Mouse (Mus musculus): ENCODE measurements around the gene Atp9a.
"Not testable (repeated sequence)": the region's sequence is repeated elsewhere in the genome, so short reads cannot be mapped to it uniquely, and the experiment has no call there.

The Atp9a gene

DNA sequence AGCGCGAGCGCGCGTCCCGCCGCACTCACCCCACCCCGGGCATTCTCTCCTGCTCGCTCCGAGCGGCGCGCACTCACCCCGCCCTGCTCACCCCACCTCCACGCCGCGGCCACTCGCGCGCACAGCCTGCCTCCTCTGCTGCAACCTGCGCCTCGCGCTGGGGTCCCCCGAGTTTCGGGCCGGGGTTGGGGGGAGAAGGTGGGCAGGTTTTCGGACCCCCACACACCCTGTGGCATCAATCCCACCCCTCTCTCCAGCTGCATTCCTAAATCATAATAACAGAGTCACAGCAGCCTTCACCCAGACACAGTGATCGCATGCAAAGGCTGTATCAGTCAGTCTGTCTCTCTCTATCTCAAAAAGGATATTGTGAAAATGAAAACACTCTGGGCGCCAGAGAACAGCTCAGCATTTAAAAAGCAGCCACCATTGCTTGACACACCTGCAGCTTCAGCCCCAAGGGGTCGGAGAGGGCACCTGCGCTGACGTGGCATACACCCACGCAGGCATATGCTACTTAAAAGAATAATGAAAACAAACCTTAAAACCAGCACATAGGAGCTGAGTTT lies at the start of gene Atp9a:
Gene Atp9a (minus strand): TSS at position 351 of the 569 bp plus-strand sequence.
- no peak for DNase-seq (ENCODE audit: low read depth in 1 of 2, low spot score in 2 of 2)

DNA sequence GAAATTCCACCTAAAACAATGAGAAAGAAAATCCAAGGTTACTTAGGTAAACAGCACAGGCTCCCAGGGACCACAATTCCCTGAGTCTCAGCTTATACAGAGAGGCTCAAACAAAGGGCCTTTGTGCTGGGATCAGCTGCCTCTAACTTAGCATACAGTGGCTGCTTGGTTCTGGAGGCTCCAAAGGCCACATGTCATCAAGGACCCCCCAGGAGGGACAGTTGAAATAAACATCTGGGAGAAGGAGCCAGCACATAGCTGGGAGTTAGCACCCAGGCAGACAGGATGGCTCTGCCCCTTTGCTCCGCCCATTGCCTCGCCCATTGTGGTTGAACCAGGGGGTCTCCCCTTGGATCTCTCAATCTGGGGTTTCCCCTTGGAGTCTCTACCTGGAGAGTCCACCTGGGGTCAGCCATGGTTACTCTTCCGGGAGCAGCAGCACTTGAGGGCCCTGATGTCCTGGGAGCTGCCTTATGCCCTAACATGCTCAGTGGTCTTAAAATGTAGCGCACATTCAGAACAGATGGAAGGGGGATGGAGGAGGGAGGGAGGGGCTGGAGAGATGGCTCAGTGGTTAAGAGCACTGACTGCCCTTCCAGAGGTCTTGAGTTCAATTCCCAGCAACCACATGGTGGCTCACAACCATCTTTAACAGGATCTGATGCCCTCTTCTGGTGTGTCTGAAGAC lies 49.0 kb upstream of the Atp9a start:
- DNase-seq (ENCODE audit: low read depth in 1 of 2, low spot score in 2 of 2): no peak

DNA sequence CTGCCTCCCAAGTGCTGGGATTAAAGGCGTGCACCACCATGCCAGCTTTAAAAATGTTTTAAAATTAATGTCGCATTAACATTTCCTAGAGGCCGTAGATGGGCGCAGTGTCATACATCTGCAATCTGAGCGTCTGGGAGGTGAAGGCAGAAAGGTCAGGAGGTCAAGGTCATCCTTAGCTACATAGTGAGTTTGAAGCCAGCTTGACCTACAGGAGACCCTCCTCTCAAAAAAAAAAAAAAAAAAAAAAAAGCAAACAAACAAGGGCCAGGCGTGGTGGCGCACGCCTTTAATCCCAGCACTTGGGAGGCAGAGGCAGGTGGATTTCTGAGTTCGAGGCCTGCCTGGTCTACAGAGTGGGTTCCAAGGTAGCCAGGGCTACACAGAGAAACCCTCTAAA lies 44.0 kb upstream of the Atp9a start:
- DNase-seq (ENCODE audit: low read depth in 1 of 2, low spot score in 2 of 2): no peak

DNA sequence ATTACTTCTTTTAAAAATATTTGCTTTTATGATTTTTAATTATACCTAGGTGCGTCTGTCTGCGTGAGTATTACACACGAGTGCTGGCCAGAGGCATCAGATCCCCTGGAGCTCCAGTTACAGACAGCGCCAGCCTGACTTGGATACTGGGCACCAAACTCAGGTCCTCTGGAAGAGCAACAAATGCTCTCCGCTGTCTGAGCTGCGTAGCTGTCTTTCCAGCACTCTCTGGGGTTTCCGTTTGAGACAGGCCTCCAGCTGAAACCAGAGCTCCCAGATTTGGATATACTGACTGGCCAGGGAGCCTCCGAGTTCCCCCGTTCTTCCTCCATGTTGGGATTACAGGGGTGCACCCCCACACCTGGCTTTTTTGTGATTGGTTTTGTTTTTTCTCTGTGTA lies 38.4 kb upstream of the Atp9a start:
- DNase-seq (ENCODE audit: low read depth in 1 of 2, low spot score in 2 of 2): no peak

DNA sequence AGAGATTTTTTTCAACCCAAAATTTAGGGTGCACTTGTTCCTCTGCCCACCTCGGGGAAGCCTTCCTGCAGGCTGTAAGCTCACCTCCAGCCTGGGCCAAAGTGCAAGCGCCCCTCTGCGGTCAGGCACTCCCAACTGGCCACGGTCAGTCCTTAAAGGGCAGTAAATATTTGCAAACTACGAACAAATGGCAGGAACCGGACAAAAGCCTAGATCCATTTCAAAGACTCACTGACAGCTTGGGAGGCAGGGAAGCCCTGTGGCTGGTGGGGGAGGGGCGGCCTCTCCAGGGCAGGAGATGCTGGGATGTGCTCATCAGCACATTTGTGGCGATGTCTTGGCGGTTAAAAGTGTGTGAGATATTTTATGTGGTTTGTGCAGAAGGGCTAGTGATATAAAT lies 37.8 kb upstream of the Atp9a start:
- DNase-seq (ENCODE audit: low read depth in 1 of 2, low spot score in 2 of 2): no peak

DNA sequence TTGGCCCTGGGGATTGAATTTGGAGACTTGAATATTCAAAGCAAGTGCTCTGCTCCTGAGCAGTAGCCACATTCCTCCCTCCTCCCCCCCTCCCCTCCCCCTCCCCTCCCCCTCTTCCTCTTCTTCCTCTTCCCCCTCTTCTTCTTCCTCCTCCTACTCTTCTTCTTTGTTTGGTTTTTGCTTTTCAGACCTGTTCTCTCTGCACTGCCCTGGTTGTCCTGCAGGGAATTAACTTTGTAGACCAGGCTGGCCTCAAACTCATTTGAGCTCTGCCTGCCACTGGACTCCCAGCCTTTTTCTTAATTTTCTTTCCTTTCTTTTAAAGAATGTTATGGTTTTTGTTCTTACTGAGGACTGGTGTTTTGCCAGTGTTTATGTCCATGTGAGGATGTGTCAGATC lies 35.3 kb upstream of the Atp9a start:
- no peak for DNase-seq (ENCODE audit: low read depth in 1 of 2, low spot score in 2 of 2)

DNA sequence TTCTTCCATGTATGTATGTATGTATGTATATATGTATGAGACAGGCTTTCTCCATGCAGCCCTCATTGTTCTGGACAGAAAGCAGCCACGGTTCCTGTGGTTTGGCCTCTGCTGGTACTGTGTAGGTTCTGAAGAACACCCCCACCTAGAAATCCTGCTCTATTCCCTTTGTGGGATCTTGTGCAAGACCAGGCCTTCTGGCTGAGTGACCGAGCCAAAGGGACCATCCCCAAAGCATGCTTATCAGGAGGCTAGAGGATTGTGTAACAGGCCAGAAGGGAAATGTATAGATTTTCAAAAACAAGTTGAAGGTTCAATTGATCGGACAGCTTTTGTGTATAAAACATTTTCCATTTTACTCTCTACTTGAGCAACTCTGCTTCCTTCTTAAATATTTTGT lies 34.0 kb upstream of the Atp9a start:
- DNase-seq (ENCODE audit: low read depth in 1 of 2, low spot score in 2 of 2): no peak

DNA sequence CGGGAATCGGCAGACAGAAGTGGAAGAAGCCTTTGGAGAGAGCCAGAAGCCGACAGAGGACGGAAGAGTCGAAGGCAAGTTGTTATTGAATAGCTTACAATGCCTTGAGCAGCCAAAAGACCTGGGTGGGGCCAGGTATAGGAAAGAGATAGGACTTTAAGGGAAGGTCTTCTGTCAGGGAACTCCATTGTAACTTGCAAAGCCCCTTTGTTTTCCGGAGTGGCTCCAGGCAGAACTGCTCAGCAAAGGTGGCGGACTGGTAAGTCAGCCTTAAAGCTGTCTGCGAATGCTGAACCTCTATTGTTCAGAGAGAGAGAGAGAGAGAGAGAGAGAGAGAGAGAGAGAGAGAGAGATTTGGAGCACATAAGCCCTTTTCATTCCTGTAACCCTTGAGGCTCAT lies 27.1 kb upstream of the Atp9a start:
- no peak for DNase-seq (ENCODE audit: low read depth in 1 of 2, low spot score in 2 of 2)

DNA sequence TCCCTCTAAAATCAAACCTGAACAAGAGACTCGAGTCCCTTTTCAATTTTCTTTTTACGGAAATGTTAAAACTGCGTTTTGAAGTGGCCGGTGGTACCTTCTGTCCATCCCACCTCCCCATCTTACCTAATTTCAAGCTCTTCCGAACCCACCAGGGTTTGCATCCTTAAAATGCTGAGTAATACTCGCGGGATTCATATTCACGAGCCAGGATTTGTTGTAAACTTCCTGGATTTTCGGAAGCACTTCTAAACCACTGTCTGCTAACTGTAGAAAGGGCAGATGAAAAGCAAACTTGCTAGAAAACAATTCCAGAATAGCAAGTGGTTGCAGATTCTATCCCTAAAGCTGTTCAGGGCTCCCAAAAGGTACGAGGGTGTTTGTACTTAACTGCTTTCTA lies 25.4 kb upstream of the Atp9a start, which contains the start of gene Sall4:
Gene Sall4 (minus strand): TSS at position 362 of the 400 bp plus-strand sequence.
- no peak for DNase-seq (ENCODE audit: low read depth in 1 of 2, low spot score in 2 of 2)

DNA sequence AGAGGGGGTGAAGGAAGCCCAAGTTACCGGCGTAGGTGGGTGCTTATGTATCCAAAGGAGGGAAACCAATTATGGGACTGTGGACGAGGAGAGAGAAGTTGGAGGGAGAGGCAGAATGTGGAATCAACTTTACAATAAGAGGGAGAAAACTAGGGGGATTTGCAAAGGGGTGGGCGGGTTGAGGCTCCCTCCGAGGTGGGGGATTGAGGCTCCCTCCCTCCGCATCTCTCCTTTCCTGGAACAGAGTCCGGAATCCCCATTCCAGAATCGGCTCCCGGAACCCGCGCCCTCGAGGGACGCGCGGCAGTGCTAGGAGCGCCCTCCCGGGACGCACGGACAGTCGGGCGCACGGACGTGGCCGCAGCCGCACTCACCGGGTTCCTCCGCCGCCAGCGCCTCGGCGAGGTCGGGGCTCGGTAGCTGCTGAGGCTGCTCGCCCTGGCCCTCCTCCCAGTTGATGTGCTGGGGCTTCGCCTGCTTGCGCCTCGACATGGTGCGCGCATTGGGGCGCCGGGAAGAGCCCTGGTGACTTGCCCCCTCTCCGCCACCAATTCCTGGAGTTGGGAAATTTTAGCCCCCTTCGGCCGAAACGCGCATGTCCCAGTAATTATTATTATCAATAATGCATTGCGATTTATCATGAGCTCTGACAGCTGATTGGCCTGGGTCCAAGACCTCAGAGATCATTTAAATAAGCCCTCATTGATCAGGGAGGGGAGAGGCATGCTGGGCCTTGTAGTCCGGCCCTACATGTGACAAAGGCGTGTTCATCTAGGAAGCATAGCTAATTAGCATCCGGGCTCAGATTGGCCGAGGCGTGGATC lies 24.5 kb upstream of the Atp9a start:
- no peak for DNase-seq (ENCODE audit: low read depth in 1 of 2, low spot score in 2 of 2)

DNA sequence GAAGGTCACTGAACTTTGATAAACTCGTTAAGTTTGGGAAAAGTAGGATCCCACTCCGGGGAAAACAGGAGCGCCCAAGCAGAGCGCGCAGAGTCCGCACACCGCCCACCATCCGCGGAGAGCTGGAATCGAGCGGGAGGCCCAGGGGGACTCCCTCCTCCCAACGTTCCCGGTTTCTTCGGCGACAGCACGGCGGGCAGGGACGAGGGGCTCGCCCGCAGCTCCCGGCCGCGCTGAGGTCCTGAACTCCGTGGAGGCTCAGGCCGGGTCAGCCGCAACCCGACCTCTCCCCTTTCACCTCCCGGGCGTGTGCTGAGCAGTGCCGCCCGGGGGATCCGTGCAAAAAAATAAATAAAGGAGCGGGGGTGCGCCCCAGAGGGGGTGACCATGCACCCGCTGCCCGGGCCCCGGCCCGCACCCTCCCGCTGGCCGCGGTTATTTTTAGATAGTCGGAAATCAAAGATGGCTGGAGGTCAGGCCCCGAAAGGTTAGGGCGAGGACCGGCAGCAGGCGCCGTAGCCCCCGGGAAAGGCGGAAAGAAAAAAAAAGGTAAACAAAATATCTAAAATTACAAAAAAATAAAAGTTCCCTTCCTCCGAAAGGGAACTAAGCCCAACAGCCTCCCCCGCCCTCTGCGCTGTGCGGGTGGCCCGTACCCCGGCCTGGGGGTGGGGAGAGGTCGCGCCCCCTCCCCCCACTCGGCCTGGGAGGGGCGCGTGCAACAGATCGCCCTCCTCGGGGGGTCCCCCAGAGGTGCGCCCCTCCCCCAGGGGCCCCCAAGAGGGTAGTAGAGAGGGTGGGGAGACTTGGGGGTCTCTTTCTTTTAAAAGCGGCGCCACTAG lies 23.7 kb upstream of the Atp9a start:
- DNase-seq (ENCODE audit: low read depth in 1 of 2, low spot score in 2 of 2): no peak

DNA sequence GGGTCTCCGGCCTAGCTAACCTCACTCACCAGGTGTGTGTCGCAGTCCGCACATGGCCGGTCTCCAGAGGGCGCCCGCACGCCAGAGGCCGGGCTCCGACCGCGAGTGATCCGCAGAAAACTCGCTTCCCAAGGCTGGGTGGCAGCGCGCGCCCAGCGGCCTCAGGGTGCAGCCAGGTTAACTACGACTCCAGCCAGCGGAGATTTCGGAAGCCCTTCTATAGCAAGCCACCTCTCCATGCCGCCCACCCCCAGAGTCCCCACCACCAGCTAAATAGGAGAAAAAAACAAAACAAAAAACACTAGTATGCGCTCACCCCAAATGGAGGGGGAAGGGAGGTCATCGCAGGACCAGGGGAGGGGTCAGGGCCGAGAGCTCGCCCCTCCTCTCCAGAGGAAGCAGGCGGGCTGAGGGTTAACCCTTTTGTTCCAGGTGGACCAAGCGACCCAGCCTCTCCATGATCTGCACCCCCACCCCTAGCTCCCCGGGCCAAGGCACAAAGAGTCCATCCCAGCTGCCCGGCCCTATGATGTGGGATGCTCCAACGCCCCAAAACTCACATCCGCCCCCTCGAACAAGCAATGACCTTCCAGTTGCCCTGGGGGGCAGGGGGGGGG lies 23.0 kb upstream of the Atp9a start:
- DNase-seq (ENCODE audit: low read depth in 1 of 2, low spot score in 2 of 2): no peak

DNA sequence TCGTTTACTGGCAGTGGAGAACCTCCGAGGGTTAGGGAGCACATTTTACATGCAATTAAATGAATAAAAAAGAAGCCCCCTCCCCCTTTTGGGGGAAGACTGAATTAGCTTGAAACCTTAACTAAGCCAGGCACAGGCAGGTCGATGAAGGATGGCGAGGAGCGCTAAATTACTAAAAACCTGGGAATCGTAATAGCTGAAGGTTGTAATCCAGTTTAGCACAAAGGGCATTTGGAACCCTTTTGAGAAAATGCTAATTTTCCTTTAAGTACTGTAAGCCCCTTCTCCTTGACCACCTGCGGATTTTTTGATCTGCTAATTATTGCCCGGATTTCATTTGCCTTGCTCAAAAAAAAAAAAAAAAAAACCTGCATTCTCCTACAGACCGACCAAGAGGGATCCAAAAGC lies 22.3 kb upstream of the Atp9a start:
- no peak for DNase-seq (ENCODE audit: low read depth in 1 of 2, low spot score in 2 of 2)

DNA sequence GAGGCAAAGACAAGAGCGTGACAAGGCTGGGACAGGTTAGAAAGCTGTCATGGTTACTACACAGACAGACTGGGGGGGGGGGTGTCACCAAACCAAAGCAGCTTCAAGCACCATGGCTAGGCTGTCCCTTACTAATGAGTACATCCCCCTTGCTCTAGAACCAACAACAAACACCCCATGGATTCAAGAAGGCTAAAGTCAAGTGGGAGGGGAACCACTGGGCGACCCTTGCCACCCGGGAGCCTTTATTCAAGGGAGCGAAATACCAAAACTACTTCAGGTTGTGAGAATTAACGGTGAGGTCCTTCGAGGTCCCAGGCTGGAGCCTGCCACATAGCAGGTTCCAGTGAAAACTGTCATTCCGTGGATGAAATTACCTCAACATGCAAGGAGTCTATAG lies 21.6 kb upstream of the Atp9a start:
- DNase-seq (ENCODE audit: low read depth in 1 of 2, low spot score in 2 of 2): no peak

DNA sequence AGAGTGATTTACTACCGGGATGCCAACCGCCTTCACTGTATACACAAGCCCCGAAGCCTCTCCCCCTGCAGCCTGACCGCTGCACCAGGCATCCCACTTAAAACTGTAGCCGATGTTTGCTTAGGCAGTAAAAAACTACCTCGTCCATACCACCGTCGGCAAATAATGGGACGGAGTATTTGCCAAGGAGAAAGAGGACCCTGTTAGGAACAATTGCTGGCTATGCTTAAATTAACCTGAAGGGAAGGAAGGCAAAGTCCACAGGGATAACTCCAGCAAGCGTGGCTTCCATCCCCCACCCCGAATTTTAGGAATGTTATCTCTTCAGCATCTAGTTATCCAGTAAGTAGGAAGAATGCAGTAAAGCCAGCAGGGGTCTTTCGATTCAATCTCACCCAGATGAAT lies 20.2 kb upstream of the Atp9a start:
- DNase-seq (ENCODE audit: low read depth in 1 of 2, low spot score in 2 of 2): no peak

DNA sequence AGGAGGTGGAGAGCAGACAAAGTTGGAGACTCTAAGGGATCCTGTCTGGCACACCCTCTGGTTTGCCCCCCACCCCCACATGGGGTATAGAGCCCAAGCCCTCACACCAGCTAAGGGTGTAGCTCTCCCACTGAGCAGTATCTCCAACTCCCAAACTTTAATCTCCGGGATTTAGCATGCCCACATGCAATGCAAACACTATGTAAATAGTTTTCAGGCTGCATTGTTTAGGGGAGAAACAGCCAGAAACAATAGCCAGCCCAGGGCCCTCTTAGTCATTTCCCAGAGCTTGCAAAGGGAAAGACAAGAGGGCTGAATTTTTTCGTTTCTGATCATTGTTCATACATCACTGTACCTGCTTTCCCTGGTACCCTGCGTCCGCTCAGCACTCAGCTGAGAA lies 19.7 kb upstream of the Atp9a start:
- DNase-seq (ENCODE audit: low read depth in 1 of 2, low spot score in 2 of 2): no peak

DNA sequence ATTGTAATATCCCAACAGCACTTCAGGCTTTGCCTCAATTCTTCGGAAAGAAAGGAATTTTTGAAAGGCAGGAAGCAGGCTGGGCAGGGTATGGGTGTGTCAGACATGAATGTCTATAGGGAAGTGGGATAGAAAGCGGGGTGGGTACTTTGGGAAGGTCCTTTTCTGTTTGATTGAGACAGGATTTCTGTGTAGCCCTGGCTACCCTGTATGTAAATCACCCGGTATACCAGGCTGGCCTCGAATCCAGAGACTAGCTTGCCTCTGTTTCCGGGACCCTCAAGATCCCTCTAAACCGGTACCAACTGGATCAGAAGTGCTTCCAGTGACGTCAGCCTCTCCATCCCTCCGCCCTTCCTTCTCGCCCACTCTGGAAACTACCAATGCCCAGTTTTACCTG lies 18.9 kb upstream of the Atp9a start:
- no peak for DNase-seq (ENCODE audit: low read depth in 1 of 2, low spot score in 2 of 2)

DNA sequence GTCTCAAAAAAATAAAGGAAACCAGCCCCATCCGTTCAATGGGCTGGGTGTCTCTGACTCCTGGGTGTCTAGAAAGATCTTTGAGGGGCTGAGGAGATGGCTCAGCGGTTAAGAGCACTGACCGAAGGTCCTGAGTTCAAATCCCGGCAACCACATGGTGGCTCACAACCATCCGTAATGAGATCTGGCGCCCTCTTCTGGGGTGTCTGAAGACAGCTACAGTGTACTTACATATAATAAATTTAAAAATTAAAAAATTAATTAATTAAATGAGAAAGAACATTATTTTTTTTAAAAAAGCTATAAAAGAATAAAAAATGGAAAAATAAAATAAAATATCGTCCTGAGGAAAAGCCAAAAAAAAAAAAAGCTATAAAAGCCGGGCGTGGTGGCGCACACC lies 2.2 kb upstream of the Atp9a start:
- not testable (repeated sequence) for DNase-seq (ENCODE audit: low read depth in 1 of 2, low spot score in 2 of 2)

DNA sequence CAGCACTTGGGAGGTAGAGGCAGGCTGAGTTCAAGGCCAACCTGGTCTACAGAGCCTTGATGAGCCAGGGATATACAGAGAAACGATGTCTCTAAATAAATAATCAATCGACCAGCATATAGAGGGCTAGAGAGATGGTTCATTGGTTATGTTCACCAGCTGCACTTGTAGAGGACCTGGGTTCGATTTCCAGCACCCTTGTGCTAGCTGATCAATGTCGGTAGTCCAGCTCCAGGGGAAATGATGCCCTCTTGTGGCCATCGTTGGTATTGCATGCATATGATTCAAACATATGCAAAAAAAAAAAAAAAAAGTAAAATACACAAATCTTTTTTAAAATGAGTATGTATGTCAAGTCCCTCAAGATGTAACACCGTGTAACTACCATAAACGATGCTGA lies 440 bp upstream of the Atp9a start:
- DNase-seq (ENCODE audit: low read depth in 1 of 2, low spot score in 2 of 2): no peak

DNA sequence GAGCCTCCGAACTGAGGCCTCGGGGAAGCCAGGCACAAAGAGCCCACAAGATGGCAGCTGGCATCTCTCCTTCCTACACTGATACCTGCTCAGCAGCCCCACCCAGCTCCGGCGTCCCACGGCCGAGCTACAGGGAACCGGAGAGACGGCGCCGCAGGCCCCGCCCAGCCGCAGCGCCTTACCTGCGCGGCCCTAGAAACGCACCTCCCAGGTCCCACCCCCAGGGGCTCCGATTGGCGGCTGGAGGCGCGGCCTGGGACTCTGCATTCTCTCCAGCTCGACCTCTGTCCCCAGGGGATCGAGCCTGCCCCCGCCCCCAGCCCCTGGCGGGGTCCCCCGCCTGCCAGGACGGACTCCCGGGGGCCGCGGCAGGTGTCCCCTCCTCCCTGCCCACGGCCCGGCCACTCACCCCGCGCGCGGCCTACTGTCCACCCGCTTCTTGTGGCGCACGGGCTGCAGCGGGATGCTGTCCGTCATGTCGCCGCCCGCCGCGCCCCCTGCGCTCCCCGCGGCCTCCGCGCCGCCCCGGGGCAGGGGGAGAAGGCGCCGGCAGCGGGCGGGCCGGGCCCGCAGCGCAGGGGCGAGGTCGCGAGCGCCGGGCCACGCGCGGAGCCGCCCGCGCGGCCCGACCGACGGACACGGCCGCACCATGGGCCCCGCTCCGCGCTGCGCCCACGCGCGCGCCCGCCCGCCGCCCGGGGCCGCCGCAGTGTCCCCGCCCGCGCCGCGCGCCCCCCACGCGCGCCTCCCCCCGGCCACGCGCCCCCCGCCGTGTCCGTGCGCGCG lies 743 bp downstream of the Atp9a start:
- DNase-seq (ENCODE audit: low read depth in 1 of 2, low spot score in 2 of 2): no peak
